Mouse (Mus musculus): Measurements from ENCODE around the gene Ada. TPM values are rescaled to one million over a fixed set of nuclear protein-coding genes. Genes with fewer than 3 reads are reported as not detected.
"Not testable (repeated sequence)": the region's sequence is repeated elsewhere in the genome, so short reads cannot be mapped to it uniquely, and the experiment has no call there.

The Ada gene
- polyA plus RNA-seq, 1 experiment = 1.4 TPM

GRCm38 (mm10) chr2:163693716-163694314 is 56.2 kb downstream of the Ada start:
- Histone ChIP-seq H3K27me3 (ENCODE audit: control insufficient read depth, insufficient read depth, low read length) (no peaks in the 10 kb centered on the region), H3K4me3 (replicated peaks; ENCODE audit: insufficient read depth, low read depth, low read length) (no peak overlapping the region), H3K27ac (ENCODE audit: insufficient read depth, low read length) (peak overlapping the region; percentile 85), H3K4me1 (ENCODE audit: control insufficient read depth, insufficient read depth, low read length) (peaks cover 33% of the 10 kb centered on the region)
- peak; percentile 43 to 59 for DNase-seq
- no peak for TF ChIP-seq CTCF (IDR thresholded peaks at IDR 0.05; ENCODE audit: borderline replicate concordance, insufficient read depth, low read depth, low read length)
- no peak for TF ChIP-seq POLR2A (IDR thresholded peaks at IDR 0.05; ENCODE audit: borderline replicate concordance, insufficient read depth, low read length)
- 19% methylated on average over 9 of the region's 9 CpGs for WGBS

- Histone ChIP-seq H3K27ac (ENCODE audit: insufficient read depth, low read length) (peak overlapping the region; percentile 85), H3K4me1 (ENCODE audit: control insufficient read depth, insufficient read depth, low read length) (peaks cover 32% of the 10 kb centered on the region), H3K27me3 (ENCODE audit: control insufficient read depth, insufficient read depth, low read length) (no peaks in the 10 kb centered on the region), H3K4me3 (replicated peaks; ENCODE audit: insufficient read depth, low read depth, low read length) (no peak overlapping the region)
- TF ChIP-seq POLR2A (IDR thresholded peaks at IDR 0.05; ENCODE audit: borderline replicate concordance, insufficient read depth, low read length) (no peak), CTCF (IDR thresholded peaks at IDR 0.05; ENCODE audit: borderline replicate concordance, insufficient read depth, low read depth, low read length) (no peak)
- DNase-seq = no peak
- 69% methylated on average over 3 of the region's 3 CpGs for WGBS
Measured at GRCm38 (mm10) chr2:163692873-163693612, 57.0 kb downstream of the Ada start.

- Histone ChIP-seq H3K4me3 (replicated peaks; ENCODE audit: insufficient read depth, low read depth, low read length) (no peak overlapping the region), H3K4me1 (ENCODE audit: control insufficient read depth, insufficient read depth, low read length) (peaks cover 35% of the 10 kb centered on the region), H3K27ac (ENCODE audit: insufficient read depth, low read length) (no peak overlapping the region), H3K27me3 (ENCODE audit: control insufficient read depth, insufficient read depth, low read length) (no peaks in the 10 kb centered on the region)
- TF ChIP-seq CTCF (IDR thresholded peaks at IDR 0.05; ENCODE audit: borderline replicate concordance, insufficient read depth, low read depth, low read length) = no peak
- TF ChIP-seq POLR2A (IDR thresholded peaks at IDR 0.05; ENCODE audit: borderline replicate concordance, insufficient read depth, low read length) = no peak
- DNase-seq = no peak
- WGBS = 89% methylated on average over 6 of the region's 6 CpGs
Measured at GRCm38 (mm10) chr2:163691846-163692605, 58.0 kb downstream of the Ada start.

GRCm38 (mm10) chr2:163690409-163691304 is 59.4 kb downstream of the Ada start:
- DNase-seq = no peak
- Histone ChIP-seq H3K27me3 (ENCODE audit: control insufficient read depth, insufficient read depth, low read length) (no peaks in the 10 kb centered on the region), H3K4me3 (replicated peaks; ENCODE audit: insufficient read depth, low read depth, low read length) (no peak overlapping the region), H3K27ac (ENCODE audit: insufficient read depth, low read length) (0 out of 2 replicates have a peak overlapping the region, but pooled peaks have one; percentile 19), H3K4me1 (ENCODE audit: control insufficient read depth, insufficient read depth, low read length) (peaks cover 46% of the 10 kb centered on the region)
- WGBS = 64% methylated on average over 8 of the region's 8 CpGs
- TF ChIP-seq CTCF (IDR thresholded peaks at IDR 0.05; ENCODE audit: borderline replicate concordance, insufficient read depth, low read depth, low read length) (no peak), POLR2A (IDR thresholded peaks at IDR 0.05; ENCODE audit: borderline replicate concordance, insufficient read depth, low read length) (no peak)

- no peak for DNase-seq
- WGBS = 90% methylated on average over 3 of the region's 3 CpGs
- peaks cover 52% of the 10 kb centered on the region for H3K4me1 ChIP-seq (ENCODE audit: control insufficient read depth, insufficient read depth, low read length)
- no peak overlapping the region for H3K4me3 ChIP-seq (replicated peaks; ENCODE audit: insufficient read depth, low read depth, low read length)
- no peak overlapping the region; the same call in 1 of the 2 replicates for H3K27ac ChIP-seq (ENCODE audit: insufficient read depth, low read length)
- H3K27me3 ChIP-seq (ENCODE audit: control insufficient read depth, insufficient read depth, low read length) = no peaks in the 10 kb centered on the region
- no peak for TF ChIP-seq POLR2A (IDR thresholded peaks at IDR 0.05; ENCODE audit: borderline replicate concordance, insufficient read depth, low read length)
- no peak for TF ChIP-seq CTCF (IDR thresholded peaks at IDR 0.05; ENCODE audit: borderline replicate concordance, insufficient read depth, low read depth, low read length)
Measured at GRCm38 (mm10) chr2:163689771-163690170, 60.3 kb downstream of the Ada start.

- not testable (repeated sequence) for DNase-seq; H3K27ac ChIP-seq (ENCODE audit: insufficient read depth, low read length); H3K27me3 ChIP-seq (ENCODE audit: control insufficient read depth, insufficient read depth, low read length); H3K4me3 ChIP-seq (replicated peaks; ENCODE audit: insufficient read depth, low read depth, low read length)
- H3K4me1 ChIP-seq (ENCODE audit: control insufficient read depth, insufficient read depth, low read length) = peaks cover 43% of the 10 kb centered on the region
- 87% methylated on average over 1 of the region's 1 CpGs for WGBS
Measured at GRCm38 (mm10) chr2:163688377-163688776, 61.7 kb downstream of the Ada start.

- no peak for TF ChIP-seq CTCF (IDR thresholded peaks at IDR 0.05; ENCODE audit: borderline replicate concordance, insufficient read depth, low read depth, low read length)
- TF ChIP-seq POLR2A (IDR thresholded peaks at IDR 0.05; ENCODE audit: borderline replicate concordance, insufficient read depth, low read length) = no peak
- H3K4me1 ChIP-seq (ENCODE audit: control insufficient read depth, insufficient read depth, low read length) = peaks cover 37% of the 10 kb centered on the region
- H3K27ac ChIP-seq (ENCODE audit: insufficient read depth, low read length) = peak overlapping the region; percentile 94; the same call in 1 of the 2 replicates
- WGBS = 75% methylated on average over 3 of the region's 3 CpGs
- DNase-seq = no peak
- no peaks in the 10 kb centered on the region for H3K27me3 ChIP-seq (ENCODE audit: control insufficient read depth, insufficient read depth, low read length)
- H3K4me3 ChIP-seq (replicated peaks; ENCODE audit: insufficient read depth, low read depth, low read length) = no peak overlapping the region
Measured at GRCm38 (mm10) chr2:163686886-163687285, 63.2 kb downstream of the Ada start.

All from cerebellum, adult 2 months (tissue).